Mouse (Mus musculus) limb, embryonic 13.5 days (tissue): ENCODE results near the gene Mtrex. TPM values are rescaled to one million over a fixed set of nuclear protein-coding genes. Genes with fewer than 3 reads are reported as not detected.

ENCODE experiments used
- ATAC-seq: fragments of 200-750 bp; cut with Nextera tagmentation; 2 replicates; pipeline ENCODE4 v1.8.0; 2017; ENCODE audit warnings: low read depth, moderate number of reproducible peaks, moderate TSS enrichment; ENCODE audit not compliant: low FRiP score
- H3K27ac ChIP-seq: fragments of 300-500 bp; sonication (generic); 2 replicates; pipeline ENCODE4 v1.5.1; 2015; ENCODE audit warnings: inconsistent platforms, mild to moderate bottlenecking, moderate library complexity
- H3K27me3 ChIP-seq: fragments of 300-500 bp; sonication (generic); 2 replicates; pipeline ENCODE4 v1.6.1; 2015; ENCODE audit warnings: mild to moderate bottlenecking, inconsistent platforms
- H3K36me3 ChIP-seq: fragments of 300-500 bp; sonication (generic); 2 replicates; pipeline ENCODE4 v1.6.1; 2015; ENCODE audit warnings: inconsistent platforms, mild to moderate bottlenecking, moderate library complexity
- H3K4me1 ChIP-seq: fragments of 300-500 bp; sonication (generic); 2 replicates; pipeline ENCODE4 v1.6.1; 2015; ENCODE audit warnings: inconsistent platforms
- H3K4me2 ChIP-seq: fragments of 300-500 bp; sonication (generic); replicated peaks from 2 replicates; pipeline ENCODE4 v1.6.1; 2015; ENCODE audit warnings: inconsistent platforms, mild to moderate bottlenecking, moderate library complexity
- H3K4me3 ChIP-seq: fragments of 300-500 bp; sonication (generic); 2 replicates; pipeline ENCODE4 v1.5.1; 2015; ENCODE audit warnings: moderate library complexity, mild to moderate bottlenecking, inconsistent platforms
- H3K9ac ChIP-seq: fragments of 300-500 bp; sonication (generic); 2 replicates; pipeline ENCODE4 v1.6.1; 2015; ENCODE audit warnings: mild to moderate bottlenecking, inconsistent platforms
- H3K9me3 ChIP-seq: fragments of 300-500 bp; sonication (generic); 2 replicates; pipeline ENCODE4 v1.6.1; 2016; ENCODE audit warnings: inconsistent platforms
- WGBS: fragments of 180-500 bp; shearing (Covaris S2); methylation state at CpG from one replicate; pipeline ENCODE4 v1.1.7; 2015; 5-methylcytosine and 5-hydroxymethylcytosine counted together
- polyA plus RNA-seq: library from polyadenylated mRNA; unstranded; fragments of >200 nt; fragmentation: Nextera tagmentation; extraction: Ambion mirVana; gene quantifications from 2 replicates; pipeline ENCODE4 v1.2.1, GENCODE M21; 2015

Gene Mtrex
- polyA plus RNA-seq, 1 experiment from 2014 or later, result 77.8 TPM

DNA sequence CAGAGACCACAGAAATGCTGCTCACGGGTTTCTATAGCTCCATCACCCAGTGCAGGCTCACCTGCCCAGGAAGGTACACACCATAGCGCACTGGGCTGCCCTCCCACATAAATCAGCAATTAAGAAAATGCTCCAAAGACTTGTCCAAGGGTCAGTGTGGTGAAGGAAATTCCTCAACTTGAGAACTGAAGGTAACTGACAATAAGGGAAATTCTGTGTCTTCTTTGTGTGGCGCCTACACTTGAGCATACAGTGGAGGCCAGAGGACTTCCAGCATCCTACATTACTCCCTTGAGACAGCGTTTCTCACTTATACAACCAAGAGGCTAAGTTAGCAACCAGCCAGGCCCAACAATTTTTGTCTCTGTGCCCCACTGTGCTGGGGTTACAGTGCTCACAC, 1.2 kb downstream of the Mtrex start:
- H3K9ac ChIP-seq, result peak overlapping the region; percentile 86

DNA sequence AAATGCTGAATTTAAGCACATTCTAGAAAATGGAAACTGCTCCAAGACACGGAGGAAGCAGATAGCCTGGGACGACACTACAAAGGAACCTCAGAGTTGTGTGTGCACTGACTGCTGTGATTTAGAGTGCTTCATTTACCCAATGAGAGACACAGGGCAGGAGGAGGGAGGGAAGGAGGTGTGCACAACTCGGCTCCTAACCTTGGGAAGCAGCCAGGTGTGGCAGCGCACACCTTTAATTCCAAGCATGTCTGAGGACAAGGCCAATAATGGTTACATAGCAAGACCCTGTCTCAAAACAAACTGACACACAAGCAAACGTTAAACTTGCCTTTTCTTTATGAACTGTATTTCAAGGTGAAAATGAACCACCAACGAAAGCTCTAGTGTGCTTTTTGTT, 1.9 kb downstream of the Mtrex start:
- WGBS, result 72% methylated on average over 6 of the region's 6 CpGs
- peak overlapping the region; percentile 75 for H3K4me2 ChIP-seq
- no peak overlapping the region for H3K9ac ChIP-seq
- H3K36me3 ChIP-seq, result peaks cover 4% of the 10 kb centered on the region
- ATAC-seq, result no peak
- H3K27me3 ChIP-seq, result no peaks in the 10 kb centered on the region
- 0 out of 2 replicates have a peak overlapping the region, but pooled peaks have one; percentile 86 for H3K4me3 ChIP-seq
- H3K4me1 ChIP-seq, result peaks cover 27% of the 10 kb centered on the region
- H3K27ac ChIP-seq, result no peak overlapping the region
- no peaks in the 10 kb centered on the region for H3K9me3 ChIP-seq

More for the DNA sequence above, 1.2 kb downstream of the Mtrex start:
- Histone ChIP-seq H3K4me1 (peaks cover 27% of the 10 kb centered on the region), H3K9me3 (no peaks in the 10 kb centered on the region), H3K4me2 (peak overlapping the region; percentile 75), H3K27ac (no peak overlapping the region), H3K36me3 (peaks cover 10% of the 10 kb centered on the region; the same call in 1 of the 2 replicates), H3K4me3 (peak overlapping the region; percentile 86), H3K27me3 (no peaks in the 10 kb centered on the region)
- 80% methylated on average over 4 of the region's 4 CpGs for WGBS
- ATAC-seq, result no peak

DNA sequence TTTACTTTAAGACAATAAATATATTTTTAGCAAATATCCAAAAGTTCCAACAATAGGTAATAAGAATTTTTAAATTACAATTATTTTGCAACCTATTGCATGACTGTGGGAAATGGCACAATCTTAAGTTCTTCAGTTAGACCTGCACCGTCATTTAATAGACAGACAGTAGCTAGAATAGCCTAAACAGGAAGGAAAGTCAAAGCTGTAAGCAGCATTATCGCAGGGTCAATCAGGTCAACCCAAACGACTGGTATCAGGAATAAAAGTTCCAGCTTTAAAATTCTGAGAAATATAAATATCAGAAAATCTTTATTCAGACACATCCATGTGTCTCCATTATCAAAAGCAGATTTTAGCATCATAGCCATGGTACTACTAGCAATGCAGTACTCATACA, 6.3 kb downstream of the Mtrex start:
- WGBS, result 90% methylated on average over 3 of the region's 3 CpGs

DNA sequence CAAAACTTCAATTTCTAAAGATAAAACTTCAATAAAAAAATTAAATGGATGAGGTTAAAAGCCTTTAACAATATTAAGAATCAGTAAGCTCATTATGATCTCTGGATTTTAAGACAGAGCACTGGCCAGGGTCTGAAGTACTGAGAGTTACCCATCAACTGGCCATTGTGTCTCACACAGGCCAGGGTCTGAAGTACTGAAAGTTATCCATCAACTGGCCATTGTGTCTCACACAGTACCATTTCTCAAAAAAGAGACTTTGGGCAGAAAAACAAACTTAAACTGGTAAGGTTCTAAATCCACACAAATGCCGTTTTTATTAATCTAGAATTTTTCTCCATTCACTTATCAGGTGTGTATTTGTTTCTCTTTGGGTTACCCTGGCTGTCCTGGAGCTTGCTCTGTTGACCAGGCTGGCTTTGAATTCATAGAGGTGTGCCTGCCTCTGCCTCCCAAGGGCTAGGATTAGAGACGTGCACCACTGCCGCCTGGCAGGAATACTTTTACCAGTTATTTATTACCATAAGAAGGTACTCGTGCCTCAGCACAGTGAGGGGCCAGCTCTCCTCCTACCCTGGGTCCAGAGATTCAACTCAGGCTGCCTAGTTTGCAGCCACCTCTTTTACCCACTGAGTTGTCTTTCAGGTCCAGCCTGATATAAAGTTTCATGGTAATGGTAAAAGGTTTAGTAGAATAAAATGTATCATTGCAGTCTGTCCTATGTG, 7.9 kb downstream of the Mtrex start:
- Histone ChIP-seq H3K9me3 (no peaks in the 10 kb centered on the region), H3K27me3 (no peaks in the 10 kb centered on the region), H3K4me2 (no peak overlapping the region), H3K27ac (no peak overlapping the region), H3K9ac (no peak overlapping the region), H3K36me3 (peaks cover 40% of the 10 kb centered on the region), H3K4me1 (no peaks in the 10 kb centered on the region), H3K4me3 (no peak overlapping the region)
- ATAC-seq, result no peak
- WGBS, result 80% methylated on average over 4 of the region's 4 CpGs

More for the DNA sequence above, 6.3 kb downstream of the Mtrex start:
- no peak for ATAC-seq
- no peak overlapping the region for H3K4me2 ChIP-seq
- H3K27me3 ChIP-seq, result no peaks in the 10 kb centered on the region
- H3K9me3 ChIP-seq, result no peaks in the 10 kb centered on the region
- H3K27ac ChIP-seq, result no peak overlapping the region
- no peak overlapping the region for H3K4me3 ChIP-seq
- H3K9ac ChIP-seq, result no peak overlapping the region
- H3K4me1 ChIP-seq, result peaks cover 12% of the 10 kb centered on the region
- H3K36me3 ChIP-seq, result peaks cover 34% of the 10 kb centered on the region

DNA sequence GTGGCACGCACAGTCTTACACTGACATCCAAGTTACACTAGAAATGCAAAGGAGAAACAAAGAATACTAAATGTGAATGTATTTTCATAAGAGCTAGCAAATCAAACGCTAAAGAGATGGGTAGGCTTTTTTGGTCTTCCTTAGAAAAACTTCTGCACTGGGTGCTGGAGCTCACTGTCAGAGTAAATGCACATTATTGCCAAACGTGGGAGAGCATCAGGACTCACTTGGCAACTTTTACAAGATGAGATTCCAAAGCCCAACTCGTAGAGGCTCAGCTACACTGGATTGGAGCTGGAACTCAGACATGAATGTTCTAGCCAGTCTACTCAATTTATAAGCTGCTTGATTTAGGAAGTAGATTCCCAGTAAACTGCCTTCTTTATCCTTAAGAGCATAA, 16.8 kb downstream of the Mtrex start:
- WGBS, result 84% methylated on average over 4 of the region's 4 CpGs
- Histone ChIP-seq H3K4me3 (no peak overlapping the region), H3K4me2 (no peak overlapping the region), H3K9me3 (no peaks in the 10 kb centered on the region), H3K9ac (no peak overlapping the region), H3K4me1 (no peaks in the 10 kb centered on the region), H3K27me3 (no peaks in the 10 kb centered on the region), H3K36me3 (peaks cover 51% of the 10 kb centered on the region), H3K27ac (no peak overlapping the region)
- no peak for ATAC-seq

DNA sequence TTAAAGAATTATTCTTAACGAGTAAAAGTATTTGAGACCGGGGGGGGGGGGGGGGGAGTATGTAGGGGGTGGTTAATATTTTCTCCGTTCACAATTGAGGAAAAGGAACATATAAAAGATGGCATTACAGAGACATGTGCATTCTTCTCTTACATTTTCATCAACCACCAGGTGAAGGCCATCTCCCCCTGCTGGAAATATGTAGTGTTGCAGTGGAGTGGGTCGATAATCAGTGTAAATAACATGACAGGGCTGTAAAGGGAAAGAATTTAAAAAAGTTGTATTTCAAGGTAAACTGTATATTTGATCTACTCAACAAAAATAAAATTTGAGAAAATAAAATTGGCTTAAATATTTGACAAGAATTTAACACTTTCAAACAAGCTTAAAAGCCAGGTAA, 17.5 kb downstream of the Mtrex start:
- 72% methylated on average over 4 of the region's 4 CpGs for WGBS
- H3K9me3 ChIP-seq, result no peaks in the 10 kb centered on the region
- no peak overlapping the region for H3K27ac ChIP-seq
- no peak overlapping the region for H3K4me3 ChIP-seq
- H3K27me3 ChIP-seq, result no peaks in the 10 kb centered on the region
- no peaks in the 10 kb centered on the region for H3K4me1 ChIP-seq
- ATAC-seq, result no peak
- H3K36me3 ChIP-seq, result peaks cover 55% of the 10 kb centered on the region
- H3K9ac ChIP-seq, result no peak overlapping the region
- H3K4me2 ChIP-seq, result no peak overlapping the region

DNA sequence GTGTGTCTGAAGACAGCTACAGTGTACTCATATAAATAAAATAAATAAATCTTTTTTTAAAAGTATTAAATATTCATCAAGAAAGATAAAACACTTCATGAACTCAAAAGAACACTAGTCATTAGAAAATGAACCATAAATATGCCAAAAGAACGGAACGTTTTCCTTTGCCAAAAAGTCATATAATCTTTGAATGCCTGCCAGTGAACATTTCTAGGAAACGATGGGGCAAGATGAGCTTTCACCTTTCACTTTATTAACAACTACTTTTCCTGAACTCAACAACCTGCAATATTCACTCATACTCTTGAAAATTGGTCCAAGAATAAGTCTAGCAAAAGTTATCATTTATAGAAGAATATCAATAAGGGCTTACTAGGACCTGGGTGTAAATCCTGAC, 25.0 kb downstream of the Mtrex start:
- Histone ChIP-seq H3K36me3 (peaks cover 81% of the 10 kb centered on the region), H3K4me2 (no peak overlapping the region), H3K4me1 (no peaks in the 10 kb centered on the region), H3K9me3 (no peaks in the 10 kb centered on the region), H3K27me3 (no peaks in the 10 kb centered on the region), H3K4me3 (no peak overlapping the region), H3K27ac (no peak overlapping the region), H3K9ac (no peak overlapping the region)
- ATAC-seq, result no peak
- WGBS, result 86% methylated on average over 3 of the region's 3 CpGs

DNA sequence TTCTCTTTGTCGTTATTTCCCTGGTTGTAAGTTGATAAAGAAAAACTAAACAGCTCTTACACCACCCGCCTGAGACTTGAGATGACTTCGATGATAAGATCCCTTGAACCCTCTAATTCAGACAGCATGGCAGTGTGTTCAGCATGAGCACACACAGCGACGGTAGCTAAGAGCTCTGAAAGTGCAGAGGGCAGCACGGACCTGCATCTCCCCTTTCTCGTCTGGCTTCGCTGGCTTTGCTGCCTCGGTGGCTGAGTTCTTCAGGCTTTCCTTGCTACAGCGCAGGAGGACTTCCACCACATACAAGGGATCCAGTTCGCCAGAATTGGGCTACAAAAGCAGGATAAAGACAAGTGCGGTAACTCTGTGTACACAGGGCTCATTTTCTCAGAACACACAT, 40.0 kb downstream of the Mtrex start:
- Histone ChIP-seq H3K27ac (no peak overlapping the region), H3K4me2 (no peak overlapping the region), H3K36me3 (peaks cover 77% of the 10 kb centered on the region), H3K9me3 (no peaks in the 10 kb centered on the region), H3K4me3 (no peak overlapping the region), H3K27me3 (no peaks in the 10 kb centered on the region), H3K4me1 (no peaks in the 10 kb centered on the region), H3K9ac (no peak overlapping the region)
- WGBS, result 92% methylated on average over 12 of the region's 12 CpGs
- ATAC-seq, result no peak

DNA sequence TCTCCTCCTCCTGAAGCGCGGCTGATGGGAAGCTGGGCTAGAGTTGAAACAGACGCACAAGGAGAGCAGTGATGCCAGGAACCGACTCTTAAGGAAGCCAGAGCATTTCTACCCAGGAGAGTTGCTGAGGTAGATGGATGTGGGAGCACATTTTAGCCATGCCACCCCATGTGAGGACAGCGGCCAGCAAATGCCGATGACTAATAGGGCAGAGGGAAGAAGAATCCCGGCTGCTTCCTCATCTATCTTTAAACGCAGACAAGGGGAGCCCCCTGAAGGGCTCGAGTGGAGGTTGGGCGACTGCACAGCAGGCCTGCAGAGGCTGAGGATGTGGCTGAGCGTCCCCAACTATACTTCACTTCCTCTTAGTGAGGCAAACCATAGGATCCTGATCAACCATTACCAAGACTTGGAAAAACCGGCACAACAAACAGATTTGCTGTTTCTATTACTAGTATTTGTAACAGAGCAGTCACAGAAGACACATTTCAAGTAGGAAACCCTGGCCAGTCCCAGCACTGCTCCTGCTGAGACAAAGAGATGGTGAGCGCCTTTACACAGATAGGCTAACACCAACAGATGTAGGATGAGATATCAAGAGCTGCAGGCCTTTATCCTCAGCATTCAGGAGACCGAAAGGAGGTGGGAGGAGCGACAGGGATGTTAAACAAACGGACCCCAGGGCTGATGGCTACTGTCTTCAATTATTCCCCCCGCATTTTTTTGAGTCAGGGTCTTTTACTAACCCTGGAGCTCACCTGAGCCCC, 55.5 kb downstream of the Mtrex start:
- no peaks in the 10 kb centered on the region for H3K4me1 ChIP-seq
- H3K4me2 ChIP-seq, result no peak overlapping the region
- H3K9me3 ChIP-seq, result no peaks in the 10 kb centered on the region
- ATAC-seq, result no peak
- no peak overlapping the region for H3K27ac ChIP-seq
- no peak overlapping the region for H3K4me3 ChIP-seq
- peaks cover 87% of the 10 kb centered on the region for H3K36me3 ChIP-seq
- WGBS, result 86% methylated on average over 17 of the region's 17 CpGs
- no peaks in the 10 kb centered on the region for H3K27me3 ChIP-seq
- no peak overlapping the region for H3K9ac ChIP-seq

DNA sequence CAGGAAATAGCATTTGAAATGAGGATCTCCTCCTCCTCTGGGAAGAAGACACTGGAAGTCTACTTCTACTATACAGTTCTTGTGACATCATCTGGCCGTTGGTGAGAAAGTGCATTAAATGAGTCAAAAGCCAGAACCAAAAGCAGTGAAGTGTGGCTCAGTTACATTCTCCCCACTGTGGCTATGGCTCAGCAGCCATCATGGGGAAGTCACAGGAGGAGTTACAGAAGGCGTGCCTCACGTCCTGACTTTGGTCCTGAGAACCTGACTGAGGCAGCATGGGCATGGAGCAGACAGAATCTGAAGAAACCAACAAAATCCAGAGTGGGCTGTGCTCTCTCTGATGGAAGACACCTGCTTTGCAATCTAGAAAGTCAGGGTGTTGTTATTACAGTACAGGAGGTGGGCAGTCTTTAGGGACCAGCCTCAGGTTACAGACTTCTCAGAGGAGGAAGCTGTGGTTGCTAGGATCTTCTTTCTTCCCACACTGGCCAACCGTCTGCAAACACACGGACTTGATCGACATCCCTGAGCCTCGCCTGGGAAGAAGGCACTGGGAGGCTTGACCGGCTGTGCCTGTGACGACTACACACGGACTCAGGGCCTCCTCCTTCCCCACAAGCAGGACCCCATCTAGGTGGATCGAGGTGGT, 57.0 kb downstream of the Mtrex start:
- WGBS, result 78% methylated on average over 11 of the region's 11 CpGs
- H3K36me3 ChIP-seq, result peaks cover 93% of the 10 kb centered on the region
- no peak for ATAC-seq

DNA sequence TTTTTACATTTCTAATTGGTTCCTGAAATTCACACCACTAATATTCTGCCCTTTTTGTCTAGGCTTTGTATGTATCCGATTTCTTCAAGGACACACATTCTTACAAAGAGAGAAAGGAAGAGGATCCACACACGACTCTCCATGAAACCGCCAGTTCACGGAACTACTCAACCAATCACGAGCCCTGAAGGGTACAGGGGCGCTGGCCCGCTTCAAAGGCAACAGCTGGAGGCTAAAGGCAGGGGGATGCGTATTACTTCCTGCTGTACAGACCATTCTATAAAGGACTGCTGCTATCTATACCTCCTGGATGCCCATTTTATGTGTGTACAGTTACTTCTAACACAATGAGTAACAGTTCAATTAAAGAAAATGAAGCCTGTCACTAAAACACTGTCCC, 59.8 kb downstream of the Mtrex start:
- no peaks in the 10 kb centered on the region for H3K9me3 ChIP-seq
- no peak overlapping the region for H3K27ac ChIP-seq
- no peak for ATAC-seq
- WGBS, result 90% methylated on average over 8 of the region's 8 CpGs
- H3K9ac ChIP-seq, result no peak overlapping the region
- H3K36me3 ChIP-seq, result peaks cover 87% of the 10 kb centered on the region
- H3K4me2 ChIP-seq, result no peak overlapping the region
- no peaks in the 10 kb centered on the region for H3K27me3 ChIP-seq
- no peak overlapping the region for H3K4me3 ChIP-seq
- no peaks in the 10 kb centered on the region for H3K4me1 ChIP-seq

More for the DNA sequence above, 57.0 kb downstream of the Mtrex start:
- Histone ChIP-seq H3K9me3 (no peaks in the 10 kb centered on the region), H3K27me3 (no peaks in the 10 kb centered on the region), H3K4me3 (no peak overlapping the region), H3K9ac (no peak overlapping the region), H3K4me1 (no peaks in the 10 kb centered on the region), H3K27ac (no peak overlapping the region), H3K4me2 (no peak overlapping the region)

DNA sequence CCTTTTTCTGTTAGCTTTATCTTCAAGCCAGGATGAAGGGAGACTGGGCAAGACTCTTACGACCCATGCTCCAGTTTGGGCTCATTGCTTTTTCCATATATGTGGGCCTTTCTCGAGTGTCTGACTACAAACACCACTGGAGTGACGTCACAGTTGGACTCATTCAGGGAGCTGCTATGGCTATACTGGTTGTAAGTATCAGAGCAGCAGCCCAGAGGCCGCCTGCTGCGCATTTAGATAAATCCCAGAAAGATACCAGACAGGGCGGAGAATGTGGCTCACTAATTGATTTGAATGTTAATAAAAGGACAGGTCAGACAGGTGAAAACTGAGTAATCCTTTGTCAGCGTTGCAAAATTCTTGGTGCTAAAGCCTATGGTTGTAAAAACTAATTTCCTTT, 60.4 kb downstream of the Mtrex start:
- Histone ChIP-seq H3K9me3 (no peaks in the 10 kb centered on the region), H3K36me3 (peaks cover 81% of the 10 kb centered on the region), H3K4me2 (no peak overlapping the region), H3K9ac (no peak overlapping the region), H3K27me3 (no peaks in the 10 kb centered on the region), H3K4me1 (no peaks in the 10 kb centered on the region), H3K4me3 (no peak overlapping the region), H3K27ac (no peak overlapping the region)
- whole genome bisulfite sequencing, result 88% methylated on average over 7 of the region's 7 CpGs
- no peak for ATAC-seq
